Mouse (Mus musculus) C3H10T1/2 (cell line): ENCODE measurements around the gene Olfr1344. TPM values are rescaled to one million over a fixed set of nuclear protein-coding genes. Genes with fewer than 3 reads are reported as not detected.

Experiments
- polyA plus RNA-seq, 2 experiments: library from polyadenylated mRNA; unstranded; fragments of >200 nt; fragmentation: generic; extraction: Trizol; gene quantifications; one replicate each; pipeline ENCODE4 v1.2.1; 2012; ENCODE audit warnings: missing spikeins in 2 of 2

Olfr1344 gene
- polyA plus RNA-seq = not detected

GRCm38 (mm10) chr7:6438388-6438787 is at the start of gene Olfr1344:
Gene Olfr1344, plus strand, starts transcription at chr7:6438688.

GRCm38 (mm10) chr7:6397996-6398975 is 40.2 kb upstream of the Olfr1344 start, which contains the start of gene Smim17:
Gene Smim17, plus strand, starts transcription at chr7:6398715.

GRCm38 (mm10) chr7:6410043-6410442 is 28.4 kb upstream of the Olfr1344 start, which contains the start of gene Gm20715:
Gene Gm20715, plus strand, starts transcription at chr7:6410277.

GRCm38 (mm10) chr7:6455868-6456267 is 17.4 kb downstream of the Olfr1344 start, which contains the start of gene Olfr1336:
Gene Olfr1336, plus strand, starts transcription at chr7:6456168.

GRCm38 (mm10) chr7:6466951-6467350 is 28.5 kb downstream of the Olfr1344 start, which contains the start of gene Olfr1346:
Gene Olfr1346, plus strand, starts transcription at chr7:6467101.

GRCm38 (mm10) chr7:6486841-6487240 is 48.4 kb downstream of the Olfr1344 start, which contains the start of gene Olfr5:
Gene Olfr5, minus strand, starts transcription at chr7:6486941.

Other genes with a start within 250 kb of the Olfr1344 start
- gene Galp, start 241.6 kb upstream of the Olfr1344 start, polyA plus RNA-seq = not detected
- not detected for gene Zscan5b, start 216.4 kb upstream of the Olfr1344 start, polyA plus RNA-seq
- not detected for gene Epp13, start 186.0 kb upstream of the Olfr1344 start, polyA plus RNA-seq
- 1 to 10 TPM in 1 of 2 experiments, under 1 TPM in 1; 0.18 to 1.0 TPM for gene Zfp667, start 152.1 kb upstream of the Olfr1344 start, polyA plus RNA-seq
- gene Zfp583, start 107.4 kb upstream of the Olfr1344 start, polyA plus RNA-seq = under 1 TPM in 1 of 2 experiments, not detected in 1; 0.04 TPM
- gene Gm3854, start 94.9 kb upstream of the Olfr1344 start, polyA plus RNA-seq = not detected
- gene Zfp78, start 75.4 kb upstream of the Olfr1344 start, polyA plus RNA-seq = under 1 TPM; 0.05 to 0.53 TPM
- gene Zfp28, start 55.4 kb upstream of the Olfr1344 start, polyA plus RNA-seq = 1 to 10 TPM in 1 of 2 experiments, under 1 TPM in 1; 0.37 to 4.0 TPM
- gene Smim17, start 40.0 kb upstream of the Olfr1344 start, polyA plus RNA-seq = under 1 TPM in 1 of 2 experiments, not detected in 1; 0.06 TPM
- gene Gm20715, start 28.4 kb upstream of the Olfr1344 start, polyA plus RNA-seq = under 1 TPM in 1 of 2 experiments, not detected in 1; 0.01 TPM
- gene Olfr1336, start 17.5 kb downstream of the Olfr1344 start, polyA plus RNA-seq = not detected
- gene Olfr1346, start 28.4 kb downstream of the Olfr1344 start, polyA plus RNA-seq = not detected
- not detected for gene Olfr5, start 48.3 kb downstream of the Olfr1344 start, polyA plus RNA-seq
- gene Olfr1347, start 61.1 kb downstream of the Olfr1344 start, polyA plus RNA-seq = not detected
- gene Olfr1348, start 70.1 kb downstream of the Olfr1344 start, polyA plus RNA-seq = not detected
- under 1 TPM in 1 of 2 experiments, not detected in 1; 0.02 TPM for gene Olfr1349, start 84.3 kb downstream of the Olfr1344 start, polyA plus RNA-seq
- gene Olfr1350, start 126.2 kb downstream of the Olfr1344 start, polyA plus RNA-seq = not detected